Mouse (Mus musculus) MEL (cell line): Measurements from ENCODE around the gene Dnajb5. TPM values are rescaled to one million over a fixed set of nuclear protein-coding genes. Genes with fewer than 3 reads are reported as not detected.
"Not testable (repeated sequence)": the region's sequence is repeated elsewhere in the genome, so short reads cannot be mapped to it uniquely, and the experiment has no call there.

ENCODE experiments used
- DNase-seq: peaks from one replicate; pipeline ENCODE4 v3.0.0; 2011; ENCODE audit warnings: low read depth, low spot score
- H3K27ac ChIP-seq: 2 replicates; pipeline ENCODE4 v1.5.1; 2012; ENCODE audit warnings: low read depth, mild to moderate bottlenecking, control low read depth, low read length, moderate library complexity; ENCODE audit not compliant: control insufficient read depth
- H3K27me3 ChIP-seq, 2 experiments: fragments of 150-350 bp in 1 of 2; sonication (generic) in 1 of 2; 2 replicates each; pipeline ENCODE4 v1.6.1; 2012; ENCODE audit warnings: low read length in 2 of 2, mild to moderate bottlenecking in 2 of 2, improper control_type of control experiment in 1 of 2, moderate library complexity in 1 of 2; ENCODE audit not compliant: insufficient read depth in 2 of 2, control insufficient read depth in 1 of 2
- H3K36me3 ChIP-seq, 2 experiments: 2 replicates each; pipeline ENCODE4 v1.6.1; 2012 to 2014; ENCODE audit warnings: low read length in 2 of 2, improper control_type of control experiment in 1 of 2, inconsistent platforms in 1 of 2, mild to moderate bottlenecking in 1 of 2; ENCODE audit not compliant: insufficient read depth in 2 of 2, control insufficient read depth in 1 of 2
- H3K4me1 ChIP-seq, 2 experiments: fragments of 150-350 bp in 1 of 2; sonication (generic) in 1 of 2; 2 replicates each; pipeline ENCODE4 v1.6.1; 2012; ENCODE audit warnings: low read length in 2 of 2, improper control_type of control experiment in 1 of 2, mild to moderate bottlenecking in 1 of 2; ENCODE audit not compliant: insufficient read depth in 2 of 2, control insufficient read depth in 1 of 2
- H3K4me3 ChIP-seq, 2 experiments: fragments of 150-350 bp in 1 of 2; sonication (generic) in 1 of 2; 2 replicates each; pipeline ENCODE4 v1.5.1; 2012; ENCODE audit warnings: low read depth in 2 of 2, low read length in 2 of 2, mild to moderate bottlenecking in 2 of 2, moderate library complexity in 2 of 2, control low read depth in 1 of 2, improper control_type of control experiment in 1 of 2; ENCODE audit not compliant: control insufficient read depth in 1 of 2, insufficient read depth in 1 of 2
- H3K79me2 ChIP-seq: 2 replicates; pipeline ENCODE4 v1.6.1; 2012; ENCODE audit warnings: mild to moderate bottlenecking, low read length, moderate library complexity; ENCODE audit not compliant: control insufficient read depth, poor library complexity, insufficient read depth
- H3K9ac ChIP-seq: 2 replicates; pipeline ENCODE4 v1.6.1; 2012; ENCODE audit warnings: low read depth, mild to moderate bottlenecking, control low read depth, low read length, moderate library complexity; ENCODE audit not compliant: control insufficient read depth, poor library complexity, severe bottlenecking
- H3K9me3 ChIP-seq: fragments of 150-350 bp; sonication (generic); replicated peaks from 2 replicates; pipeline ENCODE4 v1.6.1; 2012; ENCODE audit warnings: mild to moderate bottlenecking, low read length, improper control_type of control experiment, moderate library complexity; ENCODE audit not compliant: insufficient read depth
- CHD2 ChIP-seq: IDR thresholded peaks from 2 replicates; pipeline ENCODE4 v1.6.1; 2011; ENCODE audit warnings: low read length, improper control_type of control experiment
- E2F4 ChIP-seq: IDR thresholded peaks from 2 replicates; pipeline ENCODE4 v1.6.1; 2011; ENCODE audit warnings: low read depth, low read length, improper control_type of control experiment, borderline replicate concordance
- ELF1 ChIP-seq: IDR thresholded peaks from 2 replicates; pipeline ENCODE4 v1.6.1; 2014; ENCODE audit warnings: low read depth, mild to moderate bottlenecking, inconsistent platforms, low read length, improper control_type of control experiment, moderate library complexity
- ETS1 ChIP-seq: IDR thresholded peaks from 2 replicates; pipeline ENCODE4 v1.6.1; 2012; ENCODE audit warnings: low read depth, mild to moderate bottlenecking, inconsistent platforms, low read length, improper control_type of control experiment, moderate library complexity
- HCFC1 ChIP-seq: IDR thresholded peaks from 2 replicates; pipeline ENCODE4 v1.6.1; 2012; ENCODE audit warnings: low read depth, mild to moderate bottlenecking, inconsistent platforms, low read length, improper control_type of control experiment, moderate library complexity
- KAT2A ChIP-seq: conservative IDR thresholded peaks from 2 replicates; pipeline ENCODE4 v1.6.1; 2012; ENCODE audit warnings: low read depth, low read length, improper control_type of control experiment, inconsistent platforms
- MAX ChIP-seq: IDR thresholded peaks from 2 replicates; pipeline ENCODE4 v1.6.1; 2011; ENCODE audit warnings: low read length, improper control_type of control experiment
- MXI1 ChIP-seq: IDR thresholded peaks from 2 replicates; pipeline ENCODE4 v1.6.1; 2011; ENCODE audit warnings: mild to moderate bottlenecking, low read depth, low read length, improper control_type of control experiment
- MYC ChIP-seq: IDR thresholded peaks from 2 replicates; pipeline ENCODE4 v1.6.1; 2011; ENCODE audit warnings: low read depth, mild to moderate bottlenecking, low read length, improper control_type of control experiment, moderate library complexity
- NELFE ChIP-seq: IDR thresholded peaks from 2 replicates; pipeline ENCODE4 v1.6.1; 2011; ENCODE audit warnings: low read depth, low read length, improper control_type of control experiment
- NRF1 ChIP-seq: IDR thresholded peaks from 2 replicates; pipeline ENCODE4 v1.6.1; 2014; ENCODE audit warnings: low read depth, mild to moderate bottlenecking, inconsistent platforms, low read length, improper control_type of control experiment, moderate library complexity; ENCODE audit not compliant: poor library complexity, insufficient read depth, severe bottlenecking
- POLR2A ChIP-seq, 2 experiments: IDR thresholded peaks; 2 replicates each; pipeline ENCODE4 v1.6.1; 2011 to 2012; ENCODE audit warnings: low read length in 2 of 2, mild to moderate bottlenecking in 2 of 2, control low read depth in 1 of 2, improper control_type of control experiment in 1 of 2, low read depth in 1 of 2, moderate library complexity in 1 of 2; ENCODE audit not compliant: control insufficient read depth in 1 of 2, insufficient read depth in 1 of 2, poor library complexity in 1 of 2
- POLR2AphosphoS2 ChIP-seq: IDR thresholded peaks from 2 replicates; pipeline ENCODE4 v1.6.1; 2011; ENCODE audit warnings: low read length, improper control_type of control experiment
- RCOR1 ChIP-seq: IDR thresholded peaks from 2 replicates; pipeline ENCODE4 v1.6.1; 2012; ENCODE audit warnings: low read depth, mild to moderate bottlenecking, inconsistent platforms, low read length, improper control_type of control experiment
- SIN3A ChIP-seq: IDR thresholded peaks from 2 replicates; pipeline ENCODE4 v1.6.1; 2012; ENCODE audit warnings: low read length, improper control_type of control experiment, inconsistent platforms
- TBP ChIP-seq: IDR thresholded peaks from 2 replicates; pipeline ENCODE4 v1.8.0; 2011; ENCODE audit warnings: low read depth, low read length, improper control_type of control experiment
- TCF12 ChIP-seq: IDR thresholded peaks from 2 replicates; pipeline ENCODE4 v1.6.1; 2014; ENCODE audit warnings: low read depth, mild to moderate bottlenecking, inconsistent platforms, low read length, improper control_type of control experiment, moderate library complexity
- USF1 ChIP-seq: IDR thresholded peaks from 2 replicates; pipeline ENCODE4 v1.6.1; 2014; ENCODE audit warnings: low read depth, mild to moderate bottlenecking, inconsistent platforms, low read length, improper control_type of control experiment, moderate library complexity
- ZMIZ1 ChIP-seq: IDR thresholded peaks from 2 replicates; pipeline ENCODE4 v1.6.1; 2012; ENCODE audit warnings: low read depth, mild to moderate bottlenecking, inconsistent platforms, low read length, improper control_type of control experiment, moderate library complexity
- polyA plus RNA-seq, 2 experiments: library from polyadenylated mRNA; stranded (reverse) in 1 of 2; unstranded in 1 of 2; fragments of >175 nt in 1 of 2; fragments of >200 nt in 1 of 2; gene quantifications; 2 replicates each; pipeline versions ENCODE4 v1.2.1 to v1.2.4; 2012; ENCODE audit warnings: low replicate concordance in 2 of 2, low read depth in 1 of 2; ENCODE audit not compliant: insufficient read length in 2 of 2, insufficient read depth in 1 of 2, missing spikeins in 1 of 2
- total RNA-seq: library from RNA; depleted of rRNA; stranded (reverse); fragments of 300-350 nt; gene quantifications from 2 replicates; pipeline ENCODE4 v1.2.3, GENCODE M21; 2012

Gene Dnajb5
- total and polyA plus RNA-seq, 3 experiments, result 0.73 to 1.8 TPM; not detected in 1

- TF ChIP-seq USF1 (peak; percentile 88), TCF12 (no peak; the same call in 1 of the 2 replicates), MYC (no peak; the same call in 1 of the 2 replicates), ZMIZ1 (peak; percentile 56; the same call in 1 of the 2 replicates)
Observed at GRCm38 (mm10) chr4:42999451-43000140, 50.0 kb downstream of the Dnajb5 start (continued).

GRCm38 (mm10) chr4:43000141-43000986 lies 50.8 kb downstream of the Dnajb5 start, which contains the start of gene Vcp:
Gene Vcp, minus strand, starts transcription at chr4:43000507.
- H3K9ac ChIP-seq, result peak within 1 kb of the TSS; percentile 83
- H3K36me3 ChIP-seq, result peaks cover 11 to 25% of the 10 kb centered on the region in 2 experiments
- TF ChIP-seq KAT2A, result peak; percentile 57
- peak; percentile 43 to 75; a peak in 2 of 4 replicates for TF ChIP-seq POLR2A (IDR thresholded peaks at IDR 0.05; ENCODE audit: control insufficient read depth in 1 of 2, insufficient read depth in 1 of 2, low read depth in 1 of 2, low read length in 2 of 2, poor library complexity in 1 of 2)
- peak; percentile 48; the same call in 1 of the 2 replicates for TF ChIP-seq NELFE
- peak; percentile 22; the same call in 1 of the 2 replicates for TF ChIP-seq ETS1
- TF ChIP-seq TBP, result peak; percentile 88
- 0 out of 2 replicates have a peak, but pooled peaks have one; percentile 22 for TF ChIP-seq E2F4
- TF ChIP-seq USF1, result peak; percentile 46; the same call in 1 of the 2 replicates
- TF ChIP-seq CHD2, result peak; percentile 95
- TF ChIP-seq ZMIZ1, result 0 out of 2 replicates have a peak, but pooled peaks have one; percentile 58
- peak; percentile 78 for TF ChIP-seq HCFC1
- peak; percentile 61; the same call in 1 of the 2 replicates for TF ChIP-seq MAX
- TF ChIP-seq SIN3A, result peak; percentile 57
- peak; percentile 43; the same call in 1 of the 2 replicates for TF ChIP-seq MYC
- TF ChIP-seq MXI1, result peak; percentile 53
- TF ChIP-seq ELF1, result peak; percentile 50
- TF ChIP-seq NRF1, result 0 out of 2 replicates have a peak, but pooled peaks have one; percentile 35
- peak; percentile 34; the same call in 1 of the 2 replicates for TF ChIP-seq RCOR1
- TF ChIP-seq POLR2AphosphoS2, result peak; percentile 68; the same call in 1 of the 2 replicates
- TF ChIP-seq, all 39 proteins: peak for 18; not testable (repeated sequence) for 21

More at GRCm38 (mm10) chr4:43000141-43000986, 50.8 kb downstream of the Dnajb5 start, which contains the start of gene Vcp:
- H3K9me3 ChIP-seq, H3K27me3 ChIP-seq: not testable (repeated sequence)
- DNase-seq, result peak; percentile 99
- Histone ChIP-seq H3K27ac (peak within 1 kb of the TSS; percentile 91), H3K4me1 (peaks cover 3 to 13% of the 10 kb centered on the region in 2 experiments; a peak in 3 of 4 replicates), H3K79me2 (peaks cover 34% of the 10 kb centered on the region), H3K4me3 (peak within 1 kb of the TSS; percentile 68 to 78)
